Mouse (Mus musculus): Measurements from ENCODE around the gene Cacna2d3. TPM values are rescaled to one million over a fixed set of nuclear protein-coding genes. Genes with fewer than 3 reads are reported as not detected.

Cacna2d3 gene
- total RNA-seq (2023), result not detected

DNA sequence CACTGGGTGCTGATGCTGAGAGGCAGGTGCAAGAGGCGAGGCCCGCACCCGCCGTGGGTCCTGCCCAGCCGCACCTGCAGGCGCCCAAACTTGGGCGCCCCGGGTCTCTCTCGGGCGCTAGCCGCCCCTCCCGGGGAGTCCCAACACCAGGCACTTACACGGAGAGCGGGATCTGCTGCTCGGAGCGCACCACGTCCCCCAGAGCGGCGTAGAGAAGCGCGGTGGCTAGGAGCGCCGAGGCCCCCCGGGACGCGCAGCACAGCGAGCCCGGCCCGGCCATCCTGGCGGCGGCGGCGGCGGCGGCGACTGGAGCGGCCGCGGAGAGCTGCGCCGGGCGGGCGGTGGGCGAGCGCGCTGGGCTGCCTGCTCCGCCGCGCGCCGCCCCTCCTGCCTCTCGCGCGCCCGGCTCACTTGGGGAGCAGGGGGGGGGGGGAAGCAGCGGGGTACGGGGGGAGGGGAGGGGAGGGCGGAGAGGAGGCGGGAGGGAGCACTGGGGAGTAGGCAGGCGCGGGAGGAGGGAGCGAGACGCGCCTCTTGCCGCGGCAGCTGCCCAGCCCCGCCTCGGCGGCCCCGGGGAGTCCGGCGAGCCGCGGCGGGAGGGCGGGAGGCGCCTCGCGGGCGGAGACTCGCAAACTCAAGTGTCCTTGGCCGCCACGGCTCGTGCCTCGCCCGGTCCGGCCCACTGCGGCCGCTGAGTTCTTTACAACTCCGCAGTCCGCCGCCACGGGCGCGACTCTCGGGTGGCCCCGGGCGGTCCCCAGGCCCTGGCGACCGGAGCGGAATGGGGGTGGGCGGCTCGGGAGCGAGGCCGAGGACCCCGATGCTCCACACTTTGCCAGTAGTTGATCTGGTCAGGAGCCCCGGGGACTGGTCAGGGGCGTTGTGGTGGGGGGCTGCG, at the start of gene Cacna2d3:
Gene Cacna2d3, minus strand, starts transcription at position 377 of the 898 bp plus-strand sequence.

GRCm38 (mm10) chr14:29017883-29018282, 703.8 kb downstream of the Cacna2d3 start, which contains the start of gene Lrtm1:
Gene Lrtm1, plus strand, starts transcription at chr14:29018208.

Other genes with a start within 250 kb of the Cacna2d3 start
- gene Selenok, start 246.4 kb upstream of the Cacna2d3 start, total RNA-seq (2023), result 100 to 1,000 TPM; 132 to 133 TPM

Data from T-cell, adult 66 days (primary cell).